Mouse (Mus musculus): ENCODE measurements around the gene Cct8l1. TPM values are rescaled to one million over a fixed set of nuclear protein-coding genes. Genes with fewer than 3 reads are reported as not detected.

Cct8l1 gene
- polyA plus RNA-seq (2012): not detected in 2 replicates

GRCm38 (mm10) chr5:25515767-25516166 lies at the start of gene Cct8l1:
Cct8l1 (plus strand) TSS chr5:25516067.

GRCm38 (mm10) chr5:25498346-25498820 lies 17.5 kb upstream of the Cct8l1 start, which contains the start of gene Kmt2c:
Kmt2c (minus strand) TSS chr5:25498783.

Other genes starting within 250 kb of the Cct8l1 start
- gene Kmt2c, start 17.3 kb upstream of the Cct8l1 start, polyA plus RNA-seq (2012): 3.8 and 6.3 TPM in 2 replicates
- 11.9 and 14.6 TPM in 2 replicates for gene Xrcc2, start 189.8 kb downstream of the Cct8l1 start, polyA plus RNA-seq (2012)
- gene Actr3b, start 243.9 kb downstream of the Cct8l1 start, polyA plus RNA-seq (2012): 0.09 and 0.11 TPM in 2 replicates

Measured in megakaryocyte-erythroid progenitor cell, adult 5 weeks (primary cell).